Mouse (Mus musculus): ENCODE results near the gene Tff3. TPM values are rescaled to one million over a fixed set of nuclear protein-coding genes. Genes with fewer than 3 reads are reported as not detected.

Gene Tff3
- 0.35 TPM in 1 of 2 replicates, not detected in the other for polyA plus RNA-seq (2015; fragmentation: Nextera tagmentation; extraction: Ambion mirVana)

GRCm38 (mm10) chr17:31129452-31129851 is at the start of gene Tff3:
Gene Tff3, minus strand, starts transcription at chr17:31129646.
- Histone ChIP-seq H3K27ac (no peak within 1 kb of the TSS), H3K9me3 (no peaks in the 10 kb centered on the region), H3K9ac (no peak within 1 kb of the TSS), H3K36me3 (no peaks in the 10 kb centered on the region), H3K27me3 (no peaks in the 10 kb centered on the region), H3K4me3 (no peak within 1 kb of the TSS), H3K4me1 (0 out of 2 replicates have a peak, but pooled peaks cover 4% of the 10 kb centered on the region), H3K4me2 (no peak within 1 kb of the TSS)
- 5% methylated on average over 2 of the region's 2 CpGs for WGBS
- no peak for ATAC-seq (ENCODE audit: insufficient number of reproducible peaks, low FRiP score, low TSS enrichment, low read depth)

GRCm38 (mm10) chr17:31176321-31176720 is 46.9 kb upstream of the Tff3 start:
- WGBS = 86% methylated on average over 4 of the region's 4 CpGs
- Histone ChIP-seq H3K4me2 (no peak overlapping the region), H3K4me1 (no peaks in the 10 kb centered on the region), H3K4me3 (no peak overlapping the region), H3K9ac (no peak overlapping the region), H3K36me3 (no peaks in the 10 kb centered on the region), H3K27me3 (0 out of 2 replicates have a peak, but pooled peaks cover 5% of the 10 kb centered on the region), H3K9me3 (no peaks in the 10 kb centered on the region), H3K27ac (no peak overlapping the region)
- ATAC-seq (ENCODE audit: insufficient number of reproducible peaks, low FRiP score, low TSS enrichment, low read depth) = no peak

GRCm38 (mm10) chr17:31169796-31170195 is 40.4 kb upstream of the Tff3 start:
- 81% methylated on average over 5 of the region's 5 CpGs for WGBS
- no peak for ATAC-seq (ENCODE audit: insufficient number of reproducible peaks, low FRiP score, low TSS enrichment, low read depth)
- H3K9ac ChIP-seq = no peak overlapping the region
- H3K4me2 ChIP-seq = no peak overlapping the region
- H3K27me3 ChIP-seq = no peaks in the 10 kb centered on the region
- H3K36me3 ChIP-seq = no peaks in the 10 kb centered on the region
- H3K4me3 ChIP-seq = no peak overlapping the region
- H3K4me1 ChIP-seq = no peaks in the 10 kb centered on the region
- no peaks in the 10 kb centered on the region for H3K9me3 ChIP-seq
- no peak overlapping the region for H3K27ac ChIP-seq

- Histone ChIP-seq H3K9ac (no peak within 1 kb of the TSS), H3K27me3 (no peaks in the 10 kb centered on the region), H3K4me2 (no peak within 1 kb of the TSS), H3K9me3 (no peaks in the 10 kb centered on the region), H3K4me1 (no peaks in the 10 kb centered on the region), H3K27ac (no peak within 1 kb of the TSS), H3K4me3 (no peak within 1 kb of the TSS), H3K36me3 (no peaks in the 10 kb centered on the region)
- ATAC-seq (ENCODE audit: insufficient number of reproducible peaks, low FRiP score, low TSS enrichment, low read depth) = no peak
- WGBS = 80% methylated on average over 6 of the region's 6 CpGs
These were observed 35.7 kb upstream of the Tff3 start, which contains the start of gene Tff1 for GRCm38 (mm10) chr17:31165127-31165526. Gene Tff1, minus strand, starts transcription at chr17:31165277.

- Histone ChIP-seq H3K9me3 (no peaks in the 10 kb centered on the region), H3K4me2 (no peak overlapping the region), H3K27me3 (no peaks in the 10 kb centered on the region), H3K9ac (no peak overlapping the region), H3K4me3 (no peak overlapping the region), H3K4me1 (no peaks in the 10 kb centered on the region), H3K27ac (no peak overlapping the region), H3K36me3 (no peaks in the 10 kb centered on the region)
- no peak for ATAC-seq (ENCODE audit: insufficient number of reproducible peaks, low FRiP score, low TSS enrichment, low read depth)
- WGBS = 87% methylated on average over 2 of the region's 2 CpGs
These were observed 34.4 kb upstream of the Tff3 start for GRCm38 (mm10) chr17:31163821-31164220.

GRCm38 (mm10) chr17:31162607-31163006 is 33.2 kb upstream of the Tff3 start:
- 87% methylated on average over 12 of the region's 12 CpGs for WGBS

GRCm38 (mm10) chr17:31160291-31160690 is 30.8 kb upstream of the Tff3 start:
- 76% methylated on average over 4 of the region's 4 CpGs for WGBS

More at GRCm38 (mm10) chr17:31162607-31163006, 33.2 kb upstream of the Tff3 start:
- no peak overlapping the region for H3K4me3 ChIP-seq
- no peaks in the 10 kb centered on the region for H3K36me3 ChIP-seq
- ATAC-seq (ENCODE audit: insufficient number of reproducible peaks, low FRiP score, low TSS enrichment, low read depth) = no peak
- H3K27me3 ChIP-seq = no peaks in the 10 kb centered on the region
- H3K4me2 ChIP-seq = no peak overlapping the region
- H3K27ac ChIP-seq = no peak overlapping the region
- H3K4me1 ChIP-seq = 0 out of 2 replicates have a peak, but pooled peaks cover 4% of the 10 kb centered on the region
- H3K9ac ChIP-seq = no peak overlapping the region
- H3K9me3 ChIP-seq = no peaks in the 10 kb centered on the region

GRCm38 (mm10) chr17:31157921-31158320 is 28.5 kb upstream of the Tff3 start:
- Histone ChIP-seq H3K27ac (no peak overlapping the region), H3K9me3 (no peaks in the 10 kb centered on the region), H3K4me2 (no peak overlapping the region), H3K4me3 (no peak overlapping the region), H3K4me1 (0 out of 2 replicates have a peak, but pooled peaks cover 4% of the 10 kb centered on the region), H3K27me3 (no peaks in the 10 kb centered on the region), H3K9ac (no peak overlapping the region), H3K36me3 (no peaks in the 10 kb centered on the region)
- WGBS = 79% methylated on average over 6 of the region's 6 CpGs
- no peak for ATAC-seq (ENCODE audit: insufficient number of reproducible peaks, low FRiP score, low TSS enrichment, low read depth)

More at GRCm38 (mm10) chr17:31160291-31160690, 30.8 kb upstream of the Tff3 start:
- H3K4me1 ChIP-seq = 0 out of 2 replicates have a peak, but pooled peaks cover 4% of the 10 kb centered on the region
- H3K4me2 ChIP-seq = no peak overlapping the region
- no peak overlapping the region for H3K4me3 ChIP-seq
- no peak overlapping the region for H3K27ac ChIP-seq
- no peak for ATAC-seq (ENCODE audit: insufficient number of reproducible peaks, low FRiP score, low TSS enrichment, low read depth)
- H3K36me3 ChIP-seq = no peaks in the 10 kb centered on the region
- H3K27me3 ChIP-seq = no peaks in the 10 kb centered on the region
- no peak overlapping the region for H3K9ac ChIP-seq
- no peaks in the 10 kb centered on the region for H3K9me3 ChIP-seq

- no peak for ATAC-seq (ENCODE audit: insufficient number of reproducible peaks, low FRiP score, low TSS enrichment, low read depth)
- Histone ChIP-seq H3K9me3 (no peaks in the 10 kb centered on the region), H3K27ac (no peak overlapping the region), H3K36me3 (no peaks in the 10 kb centered on the region), H3K4me3 (no peak overlapping the region), H3K4me1 (0 out of 2 replicates have a peak, but pooled peaks cover 4% of the 10 kb centered on the region), H3K9ac (no peak overlapping the region), H3K27me3 (no peaks in the 10 kb centered on the region), H3K4me2 (no peak overlapping the region)
- 65% methylated on average over 8 of the region's 8 CpGs for WGBS
These were observed 24.3 kb upstream of the Tff3 start for GRCm38 (mm10) chr17:31153785-31154184.

- H3K4me2 ChIP-seq = no peak overlapping the region
- WGBS = 80% methylated on average over 9 of the region's 9 CpGs
- no peak for ATAC-seq (ENCODE audit: insufficient number of reproducible peaks, low FRiP score, low TSS enrichment, low read depth)
- H3K27ac ChIP-seq = no peak overlapping the region
- no peak overlapping the region for H3K4me3 ChIP-seq
- no peaks in the 10 kb centered on the region for H3K9me3 ChIP-seq
- H3K4me1 ChIP-seq = no peaks in the 10 kb centered on the region
- no peaks in the 10 kb centered on the region for H3K27me3 ChIP-seq
- H3K36me3 ChIP-seq = no peaks in the 10 kb centered on the region
- H3K9ac ChIP-seq = no peak overlapping the region
These were observed 23.6 kb upstream of the Tff3 start for GRCm38 (mm10) chr17:31152966-31153499.

- no peak overlapping the region for H3K4me2 ChIP-seq
- no peaks in the 10 kb centered on the region for H3K36me3 ChIP-seq
- no peak overlapping the region for H3K9ac ChIP-seq
- H3K4me3 ChIP-seq = no peak overlapping the region
- H3K27me3 ChIP-seq = no peaks in the 10 kb centered on the region
- H3K27ac ChIP-seq = no peak overlapping the region
- WGBS = 51% methylated on average over 5 of the region's 5 CpGs
- no peaks in the 10 kb centered on the region for H3K9me3 ChIP-seq
- H3K4me1 ChIP-seq = no peaks in the 10 kb centered on the region
- no peak for ATAC-seq (ENCODE audit: insufficient number of reproducible peaks, low FRiP score, low TSS enrichment, low read depth)
These were observed 23.1 kb upstream of the Tff3 start for GRCm38 (mm10) chr17:31152512-31152911.

GRCm38 (mm10) chr17:31145998-31146397 is 16.6 kb upstream of the Tff3 start:
- WGBS = 73% methylated on average over 9 of the region's 9 CpGs
- ATAC-seq (ENCODE audit: insufficient number of reproducible peaks, low FRiP score, low TSS enrichment, low read depth) = no peak
- Histone ChIP-seq H3K27me3 (no peaks in the 10 kb centered on the region), H3K4me3 (no peak overlapping the region), H3K36me3 (no peaks in the 10 kb centered on the region), H3K27ac (no peak overlapping the region), H3K9me3 (no peaks in the 10 kb centered on the region), H3K9ac (no peak overlapping the region), H3K4me2 (no peak overlapping the region), H3K4me1 (no peaks in the 10 kb centered on the region)
